Mouse (Mus musculus) mouse embryonic stem cell (cell line): Measurements from ENCODE around the gene Scgn.

ENCODE experiments used
- in situ Hi-C, 2 experiments: fragments of 300-500 bp; cut with MboI; formaldehyde crosslinking; loops; 1 replicate in 1 of 2; 3 replicates in 1 of 2; pipeline ENCODE4 v1.14.3; 2019 to 2020; ENCODE audit warnings: low sequenced_read_pairs in 2 of 2, low pct_unique_long_range_greater_than_20kb in 1 of 2, mixed read lengths in 1 of 2; ENCODE audit not compliant: unreplicated experiment in 1 of 2

Scgn gene

GRCm38 (mm10) chr13:23949484-23950246, 41.3 kb downstream of the Scgn start:
- in situ Hi-C loops: no loop called here

- in situ Hi-C loops: no loop called here
Measured at GRCm38 (mm10) chr13:23946254-23946653, 44.8 kb downstream of the Scgn start.

- in situ Hi-C loops: no loop called here
Measured at GRCm38 (mm10) chr13:23942861-23943260, 48.2 kb downstream of the Scgn start.

- in situ Hi-C loops: no loop called here
Measured at GRCm38 (mm10) chr13:23940291-23940690, 50.7 kb downstream of the Scgn start.

GRCm38 (mm10) chr13:23938699-23939098, 52.3 kb downstream of the Scgn start:
- in situ Hi-C loops: no loop called here

GRCm38 (mm10) chr13:23934211-23934520, 56.8 kb downstream of the Scgn start, which contains the start of gene Hist1h2aa:
TSS of gene Hist1h2aa (plus strand) at chr13:23934462.
- in situ Hi-C loops: no loop called here

- in situ Hi-C loops: no loop called here
Measured at GRCm38 (mm10) chr13:23933421-23934210, 57.4 kb downstream of the Scgn start, which contains the start of gene Hist1h2ba. TSS of gene Hist1h2ba (minus strand) at chr13:23934156.

GRCm38 (mm10) chr13:23930904-23931303, 60.1 kb downstream of the Scgn start:
- in situ Hi-C loops: no loop called here

- in situ Hi-C loops: no loop called here
Measured at GRCm38 (mm10) chr13:23930461-23930860, 60.6 kb downstream of the Scgn start.

GRCm38 (mm10) chr13:23928637-23929036, 62.4 kb downstream of the Scgn start:
- in situ Hi-C loops: no loop called here

GRCm38 (mm10) chr13:23925792-23926191, 65.2 kb downstream of the Scgn start:
- in situ Hi-C loops: no loop called here

GRCm38 (mm10) chr13:23917674-23918073, 73.3 kb downstream of the Scgn start:
- in situ Hi-C loops: no loop called here

- in situ Hi-C loops: no loop called here
Measured at GRCm38 (mm10) chr13:23916132-23916531, 74.9 kb downstream of the Scgn start.

GRCm38 (mm10) chr13:23914376-23915167, 76.4 kb downstream of the Scgn start, which contains the start of gene Slc17a4:
TSS of gene Slc17a4 (minus strand) at chr13:23915009.
- in situ Hi-C loops: no loop called here

GRCm38 (mm10) chr13:23913791-23914306, 77.2 kb downstream of the Scgn start:
- in situ Hi-C loops: no loop called here

GRCm38 (mm10) chr13:23911335-23911734, 79.7 kb downstream of the Scgn start:
- in situ Hi-C loops: no loop called here

- in situ Hi-C loops: no loop called here
Measured at GRCm38 (mm10) chr13:23910121-23910520, 80.9 kb downstream of the Scgn start.

GRCm38 (mm10) chr13:23906906-23907305, 84.1 kb downstream of the Scgn start:
- in situ Hi-C loops: no loop called here
